Mouse (Mus musculus): ENCODE measurements around the gene March6. TPM values are rescaled to one million over a fixed set of nuclear protein-coding genes. Genes with fewer than 3 reads are reported as not detected.

March6 gene
- total RNA-seq, 1 experiment, result 67.6 TPM

DNA sequence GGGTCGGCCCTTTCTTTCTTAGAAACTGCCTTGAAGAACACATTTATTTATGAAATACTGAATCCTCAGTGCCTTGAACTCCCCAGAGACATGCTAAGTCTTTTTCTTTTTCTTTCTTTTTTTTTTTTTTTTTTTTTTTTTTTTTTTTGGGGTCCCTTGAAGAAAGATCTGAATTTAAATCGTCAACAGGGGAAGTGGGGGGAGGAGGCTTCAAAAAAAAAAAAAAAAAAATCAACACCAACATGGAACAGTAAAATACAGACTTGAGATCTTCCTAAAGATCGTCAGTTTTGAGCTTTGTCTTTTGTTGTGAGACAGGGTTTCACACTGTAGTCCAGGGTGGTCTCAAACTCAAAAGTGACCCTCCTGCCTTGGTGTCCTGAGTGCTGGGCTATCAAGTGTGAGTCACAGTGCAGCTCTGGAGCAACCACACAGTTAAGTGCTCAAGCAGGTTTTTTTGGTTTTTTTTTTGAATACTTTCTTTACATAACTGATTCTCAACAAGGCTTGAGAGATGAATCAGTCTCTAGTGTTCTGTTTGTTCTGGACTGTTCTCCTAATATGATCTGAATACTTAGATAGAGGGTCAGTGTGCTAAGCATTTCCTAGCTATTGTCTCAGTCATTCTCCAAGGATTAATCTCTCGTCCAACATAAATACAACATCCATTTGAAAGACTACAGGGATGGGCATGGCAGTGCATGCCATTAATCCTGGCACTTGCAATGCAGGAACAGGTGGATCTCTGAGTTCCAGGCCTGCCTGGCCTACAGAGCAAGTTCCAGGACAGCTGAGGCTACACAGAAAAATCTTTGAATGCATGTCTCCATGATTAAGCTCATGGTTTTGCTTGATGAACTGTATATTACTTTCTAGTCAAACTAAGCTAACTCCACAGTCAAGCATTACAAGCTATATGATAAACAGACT is 57.9 kb downstream of the March6 start:
- H3K27ac ChIP-seq (ENCODE audit: insufficient read depth, low read depth, low read length, poor library complexity, severe bottlenecking), result no peak overlapping the region
- DNase-seq (ENCODE audit: low read depth, low spot score), result no peak
- H3K9ac ChIP-seq (ENCODE audit: insufficient read depth, low read depth, low read length, poor library complexity, severe bottlenecking), result no peak overlapping the region
- no peaks in the 10 kb centered on the region for H3K4me1 ChIP-seq (ENCODE audit: control insufficient read depth in 2 of 2, insufficient read depth in 2 of 2, low read length in 2 of 2, poor library complexity in 1 of 2)
- H3K36me3 ChIP-seq (ENCODE audit: control insufficient read depth, insufficient read depth, low read length, poor library complexity, severe bottlenecking), result peaks cover 3% of the 10 kb centered on the region
- in situ Hi-C loops (cut with MboI; ENCODE audit: low sequenced_read_pairs in 2 of 2, unreplicated experiment in 2 of 2), result no loop called here
- TF ChIP-seq ZC3H11A (IDR thresholded peaks at IDR 0.05; ENCODE audit: borderline replicate concordance, low read depth, low read length) (no peak), HCFC1 (IDR thresholded peaks at IDR 0.05; ENCODE audit: borderline replicate concordance, insufficient read depth, low read length) (no peak), CHD2 (IDR thresholded peaks at IDR 0.05; ENCODE audit: low read depth, low read length) (no peak), MAFK (IDR thresholded peaks at IDR 0.05; ENCODE audit: insufficient read depth, low read depth, low read length) (no peak), ZNF384 (IDR thresholded peaks at IDR 0.05; ENCODE audit: low read depth, low read length) (no peak)
- no peak overlapping the region for H3K4me3 ChIP-seq (ENCODE audit: insufficient read depth in 1 of 2, low read depth in 1 of 2, low read length in 2 of 2, poor library complexity in 1 of 2, severe bottlenecking in 1 of 2)
- H3K9me3 ChIP-seq (ENCODE audit: control insufficient read depth, insufficient read depth, low read depth, low read length), result no peaks in the 10 kb centered on the region

DNA sequence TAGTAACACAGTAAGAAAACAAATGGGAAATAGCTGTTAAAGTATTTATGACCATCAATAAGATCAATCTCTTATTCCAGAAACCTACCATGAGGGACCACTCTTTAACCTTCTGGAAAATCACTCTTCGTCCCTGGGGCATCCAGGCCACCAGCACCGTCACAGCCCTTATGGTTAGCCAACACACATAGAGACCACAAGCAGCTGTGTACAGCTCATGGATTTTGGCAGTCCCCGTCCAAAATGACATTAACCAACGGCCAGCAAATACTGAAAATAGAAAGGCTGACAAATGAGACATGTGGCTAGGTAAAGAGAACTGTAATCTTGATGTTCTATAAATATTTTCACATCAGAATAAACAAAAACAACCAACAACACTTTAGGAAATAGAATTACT is 59.3 kb downstream of the March6 start:
- Histone ChIP-seq H3K36me3 (ENCODE audit: control insufficient read depth, insufficient read depth, low read length, poor library complexity, severe bottlenecking) (no peaks in the 10 kb centered on the region; the same call in 1 of the 2 replicates), H3K9ac (ENCODE audit: insufficient read depth, low read depth, low read length, poor library complexity, severe bottlenecking) (no peak overlapping the region), H3K4me3 (ENCODE audit: insufficient read depth in 1 of 2, low read depth in 1 of 2, low read length in 2 of 2, poor library complexity in 1 of 2, severe bottlenecking in 1 of 2) (no peak overlapping the region), H3K27ac (ENCODE audit: insufficient read depth, low read depth, low read length, poor library complexity, severe bottlenecking) (no peak overlapping the region), H3K9me3 (ENCODE audit: control insufficient read depth, insufficient read depth, low read depth, low read length) (no peaks in the 10 kb centered on the region), H3K4me1 (ENCODE audit: control insufficient read depth in 2 of 2, insufficient read depth in 2 of 2, low read length in 2 of 2, poor library complexity in 1 of 2) (no peaks in the 10 kb centered on the region)
- no peak for DNase-seq (ENCODE audit: low read depth, low spot score)
- in situ Hi-C loops (cut with MboI; ENCODE audit: low sequenced_read_pairs in 2 of 2, unreplicated experiment in 2 of 2), result no loop called here
- TF ChIP-seq ZNF384 (IDR thresholded peaks at IDR 0.05; ENCODE audit: low read depth, low read length) (no peak), CHD2 (IDR thresholded peaks at IDR 0.05; ENCODE audit: low read depth, low read length) (no peak), HCFC1 (IDR thresholded peaks at IDR 0.05; ENCODE audit: borderline replicate concordance, insufficient read depth, low read length) (no peak), MAFK (IDR thresholded peaks at IDR 0.05; ENCODE audit: insufficient read depth, low read depth, low read length) (no peak), ZC3H11A (IDR thresholded peaks at IDR 0.05; ENCODE audit: borderline replicate concordance, low read depth, low read length) (no peak)

- TF ChIP-seq ZNF384 (IDR thresholded peaks at IDR 0.05; ENCODE audit: low read depth, low read length) (no peak), HCFC1 (IDR thresholded peaks at IDR 0.05; ENCODE audit: borderline replicate concordance, insufficient read depth, low read length) (no peak), MAFK (IDR thresholded peaks at IDR 0.05; ENCODE audit: insufficient read depth, low read depth, low read length) (no peak)
- in situ Hi-C loops (cut with MboI; ENCODE audit: low sequenced_read_pairs in 2 of 2, unreplicated experiment in 2 of 2), result no loop called here
Measured at GRCm38 (mm10) chr15:31469497-31469896, 61.4 kb downstream of the March6 start.

GRCm38 (mm10) chr15:31468806-31469205 is 62.0 kb downstream of the March6 start:
- H3K9me3 ChIP-seq (ENCODE audit: control insufficient read depth, insufficient read depth, low read depth, low read length), result no peaks in the 10 kb centered on the region
- H3K4me3 ChIP-seq (ENCODE audit: insufficient read depth in 1 of 2, low read depth in 1 of 2, low read length in 2 of 2, poor library complexity in 1 of 2, severe bottlenecking in 1 of 2), result no peak overlapping the region
- H3K4me1 ChIP-seq (ENCODE audit: control insufficient read depth in 2 of 2, insufficient read depth in 2 of 2, low read length in 2 of 2, poor library complexity in 1 of 2), result no peaks in the 10 kb centered on the region
- H3K27ac ChIP-seq (ENCODE audit: insufficient read depth, low read depth, low read length, poor library complexity, severe bottlenecking), result no peak overlapping the region
- TF ChIP-seq CHD2 (IDR thresholded peaks at IDR 0.05; ENCODE audit: low read depth, low read length), result no peak
- TF ChIP-seq ZC3H11A (IDR thresholded peaks at IDR 0.05; ENCODE audit: borderline replicate concordance, low read depth, low read length), result no peak
- TF ChIP-seq HCFC1 (IDR thresholded peaks at IDR 0.05; ENCODE audit: borderline replicate concordance, insufficient read depth, low read length), result no peak
- TF ChIP-seq ZNF384 (IDR thresholded peaks at IDR 0.05; ENCODE audit: low read depth, low read length), result no peak
- TF ChIP-seq MAFK (IDR thresholded peaks at IDR 0.05; ENCODE audit: insufficient read depth, low read depth, low read length), result no peak
- in situ Hi-C loops (cut with MboI; ENCODE audit: low sequenced_read_pairs in 2 of 2, unreplicated experiment in 2 of 2), result no loop called here
- H3K36me3 ChIP-seq (ENCODE audit: control insufficient read depth, insufficient read depth, low read length, poor library complexity, severe bottlenecking), result no peaks in the 10 kb centered on the region; the same call in none of the 2 replicates
- H3K9ac ChIP-seq (ENCODE audit: insufficient read depth, low read depth, low read length, poor library complexity, severe bottlenecking), result no peak overlapping the region
- DNase-seq (ENCODE audit: low read depth, low spot score), result no peak

More at GRCm38 (mm10) chr15:31469497-31469896, 61.4 kb downstream of the March6 start:
- no peak overlapping the region for H3K27ac ChIP-seq (ENCODE audit: insufficient read depth, low read depth, low read length, poor library complexity, severe bottlenecking)
- H3K4me1 ChIP-seq (ENCODE audit: control insufficient read depth in 2 of 2, insufficient read depth in 2 of 2, low read length in 2 of 2, poor library complexity in 1 of 2), result no peaks in the 10 kb centered on the region
- H3K36me3 ChIP-seq (ENCODE audit: control insufficient read depth, insufficient read depth, low read length, poor library complexity, severe bottlenecking), result no peaks in the 10 kb centered on the region; the same call in none of the 2 replicates
- H3K9ac ChIP-seq (ENCODE audit: insufficient read depth, low read depth, low read length, poor library complexity, severe bottlenecking), result no peak overlapping the region
- no peak for DNase-seq (ENCODE audit: low read depth, low spot score)
- no peaks in the 10 kb centered on the region for H3K9me3 ChIP-seq (ENCODE audit: control insufficient read depth, insufficient read depth, low read depth, low read length)
- no peak overlapping the region for H3K4me3 ChIP-seq (ENCODE audit: insufficient read depth in 1 of 2, low read depth in 1 of 2, low read length in 2 of 2, poor library complexity in 1 of 2, severe bottlenecking in 1 of 2)

Measured in ES-E14 (cell line).